Mouse (Mus musculus): Measurements from ENCODE around the gene Gm14569. TPM values are rescaled to one million over a fixed set of nuclear protein-coding genes. Genes with fewer than 3 reads are reported as not detected.
A peak's percentile ranks its signal among the peaks of the same experiment; 100 is the strongest.

Gm14569 gene
- total RNA-seq (2022) = under 1 TPM in 1 of 4 experiments, not detected in 3; 0.25 TPM

GRCm38 (mm10) chrX:36491730-36492129 is at the start of gene Gm14569:
Gm14569 (minus strand) TSS chrX:36491830.
- no peak for DNase-seq (ENCODE audit: low spot score in 2 of 2)

- peak; percentile 24 to 74 for DNase-seq (ENCODE audit: low spot score in 2 of 2)
These were observed 42.9 kb upstream of the Gm14569 start for GRCm38 (mm10) chrX:36534514-36534913.

- DNase-seq (ENCODE audit: low spot score in 2 of 2) = no peak
These were observed 42.1 kb upstream of the Gm14569 start for GRCm38 (mm10) chrX:36533744-36534143.

- DNase-seq (ENCODE audit: low spot score in 2 of 2) = no peak
These were observed 38.6 kb upstream of the Gm14569 start for GRCm38 (mm10) chrX:36530251-36530650.

- DNase-seq (ENCODE audit: low spot score in 2 of 2) = no peak
These were observed 32.1 kb upstream of the Gm14569 start for GRCm38 (mm10) chrX:36523729-36524128.

GRCm38 (mm10) chrX:36513726-36514125 is 22.1 kb upstream of the Gm14569 start:
- no peak for DNase-seq (ENCODE audit: low spot score in 2 of 2)

GRCm38 (mm10) chrX:36513231-36513630 is 21.6 kb upstream of the Gm14569 start:
- DNase-seq (ENCODE audit: low spot score in 2 of 2) = no peak

GRCm38 (mm10) chrX:36506863-36507262 is 15.2 kb upstream of the Gm14569 start:
- no peak for DNase-seq (ENCODE audit: low spot score in 2 of 2)

- DNase-seq (ENCODE audit: low spot score in 2 of 2) = no peak
These were observed 2.1 kb downstream of the Gm14569 start for GRCm38 (mm10) chrX:36489506-36489905.

- no peak for DNase-seq (ENCODE audit: low spot score in 2 of 2)
These were observed 3.6 kb downstream of the Gm14569 start for GRCm38 (mm10) chrX:36487996-36488395.

- no peak for DNase-seq (ENCODE audit: low spot score in 2 of 2)
These were observed 16.8 kb downstream of the Gm14569 start for GRCm38 (mm10) chrX:36474873-36475272.

GRCm38 (mm10) chrX:36474103-36474751 is 17.4 kb downstream of the Gm14569 start:
- no peak for DNase-seq (ENCODE audit: low spot score in 2 of 2)

- DNase-seq (ENCODE audit: low spot score in 2 of 2) = peak in 1 of 2 experiments; percentile 8
These were observed 35.6 kb downstream of the Gm14569 start for GRCm38 (mm10) chrX:36456031-36456430.

- DNase-seq (ENCODE audit: low spot score in 2 of 2) = no peak
These were observed 53.7 kb downstream of the Gm14569 start for GRCm38 (mm10) chrX:36437932-36438331.

GRCm38 (mm10) chrX:36434993-36435392 is 56.6 kb downstream of the Gm14569 start:
- no peak for DNase-seq (ENCODE audit: low spot score in 2 of 2)

- no peak for DNase-seq (ENCODE audit: low spot score in 2 of 2)
These were observed 72.5 kb downstream of the Gm14569 start for GRCm38 (mm10) chrX:36419153-36419552.

GRCm38 (mm10) chrX:36402316-36402715 is 89.3 kb downstream of the Gm14569 start:
- no peak for DNase-seq (ENCODE audit: low spot score in 2 of 2)

- no peak for DNase-seq (ENCODE audit: low spot score in 2 of 2)
These were observed 90.7 kb downstream of the Gm14569 start, which contains the start of gene Gm6268 for GRCm38 (mm10) chrX:36400980-36401379. Gm6268 (plus strand) TSS chrX:36401280.

- DNase-seq (ENCODE audit: low spot score in 2 of 2) = no peak
These were observed 98.4 kb downstream of the Gm14569 start for GRCm38 (mm10) chrX:36393279-36393678.

- DNase-seq (ENCODE audit: low spot score in 2 of 2) = no peak
These were observed 99.0 kb downstream of the Gm14569 start for GRCm38 (mm10) chrX:36392672-36393071.

- no peak for DNase-seq (ENCODE audit: low spot score in 2 of 2)
These were observed 101.1 kb downstream of the Gm14569 start for GRCm38 (mm10) chrX:36390503-36390902.

- peak in 1 of 2 experiments; percentile 76 for DNase-seq (ENCODE audit: low spot score in 2 of 2)
These were observed 101.7 kb downstream of the Gm14569 start for GRCm38 (mm10) chrX:36389971-36390370.

GRCm38 (mm10) chrX:36385340-36385739 is 106.3 kb downstream of the Gm14569 start:
- no peak for DNase-seq (ENCODE audit: low spot score in 2 of 2)

Data from left cerebral cortex, adult 8-10 months (tissue).